Mouse (Mus musculus) embryonic fibroblast, embryonic 13.5 days (primary cell): Measurements from ENCODE around the gene Ubxn11.

ENCODE experiments used
- CTCF ChIP-seq: IDR thresholded peaks from 2 replicates; pipeline ENCODE4 v1.5.1; 2011; ENCODE audit warnings: mild to moderate bottlenecking, control low read depth, low read length, moderate library complexity, borderline replicate concordance; ENCODE audit not compliant: insufficient read depth
- POLR2A ChIP-seq: IDR thresholded peaks from 2 replicates; pipeline ENCODE4 v1.6.1; 2011; ENCODE audit warnings: low read depth, mild to moderate bottlenecking, control low read depth, low read length, moderate library complexity

GRCm38 (mm10) chr4:134164591-134164990 lies 62.2 kb downstream of the Ubxn11 start:
- TF ChIP-seq POLR2A, result no peak
- TF ChIP-seq CTCF, result no peak
